Mouse (Mus musculus) bone marrow macrophage, adult 2 months (primary cell): Measurements from ENCODE around the gene Higd1c.

ENCODE experiments used
- CTCF ChIP-seq: IDR thresholded peaks from 2 replicates; pipeline ENCODE4 v1.5.1; 2012; ENCODE audit warnings: low read depth, mild to moderate bottlenecking, low read length, moderate library complexity
- POLR2A ChIP-seq: IDR thresholded peaks from 2 replicates; pipeline ENCODE4 v1.6.1; 2012; ENCODE audit warnings: mild to moderate bottlenecking, low read depth, low read length, borderline replicate concordance

DNA sequence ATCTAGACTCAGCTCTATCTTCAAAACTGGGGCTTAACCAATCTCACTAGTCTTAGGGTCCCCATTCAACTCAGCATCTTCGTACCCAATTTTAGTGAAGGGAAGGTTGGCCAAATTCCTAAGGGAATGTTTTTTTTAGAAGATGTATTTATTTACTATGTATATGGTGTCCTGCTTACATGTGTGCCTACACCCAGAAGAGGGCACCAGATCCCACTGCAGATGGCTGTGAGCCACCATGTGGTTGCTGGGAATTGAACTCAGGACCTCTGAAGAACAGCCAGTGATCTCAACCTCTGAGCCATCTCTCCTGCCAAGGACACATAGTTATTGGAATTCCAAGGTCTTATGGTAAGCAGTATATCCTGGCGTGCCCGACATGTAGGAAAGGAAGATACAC, 31.2 kb downstream of the Higd1c start:
- TF ChIP-seq CTCF (peak; percentile 14; the same call in 1 of the 2 replicates), POLR2A (no peak)
